Mouse (Mus musculus) myocyte (in vitro differentiated cells): ENCODE measurements at regions not wholly inside any gene's neighbourhood (a gene's known extent, or its start where the extent isn't known, plus 50 kb on each side); places are given as distances from the start of the nearest gene placed in this dataset.

Source experiments
- CEBPB ChIP-seq: IDR thresholded peaks from 2 replicates; pipeline ENCODE4 v1.6.1; 2011; ENCODE audit warnings: mild to moderate bottlenecking, moderate library complexity; ENCODE audit not compliant: poor library complexity, insufficient read depth, severe bottlenecking
- MAX ChIP-seq: IDR thresholded peaks from one replicate; pipeline ENCODE4 v1.6.1; 2011; ENCODE audit warnings: low read depth, mild to moderate bottlenecking, control low read depth
- POLR2A ChIP-seq: IDR thresholded peaks from one replicate; pipeline ENCODE4 v1.6.1; 2011; ENCODE audit warnings: low read depth, mild to moderate bottlenecking, control low read depth, moderate library complexity; ENCODE audit not compliant: insufficient read length
- POLR2AphosphoS2 ChIP-seq: IDR thresholded peaks from one replicate; pipeline ENCODE4 v1.6.1; 2011; ENCODE audit warnings: low read depth, control low read depth; ENCODE audit not compliant: insufficient read length
- USF1 ChIP-seq: IDR thresholded peaks from one replicate; pipeline ENCODE4 v1.6.1; 2011; ENCODE audit warnings: low read depth, mild to moderate bottlenecking, control low read depth, moderate library complexity

- TF ChIP-seq POLR2A, result no peak
- no peak for TF ChIP-seq USF1
- no peak for TF ChIP-seq CEBPB
- TF ChIP-seq MAX, result no peak
- no peak for TF ChIP-seq POLR2AphosphoS2
Observed at GRCm38 (mm10) chr12:106851666-106852065, 636.8 kb upstream of the 3110018I06Rik start.
